Mouse (Mus musculus): ENCODE measurements around the gene Marcksl1. TPM values are rescaled to one million over a fixed set of nuclear protein-coding genes. Genes with fewer than 3 reads are reported as not detected.

Marcksl1 gene
- polyA plus RNA-seq, 1 experiment: 61.7 TPM

DNA sequence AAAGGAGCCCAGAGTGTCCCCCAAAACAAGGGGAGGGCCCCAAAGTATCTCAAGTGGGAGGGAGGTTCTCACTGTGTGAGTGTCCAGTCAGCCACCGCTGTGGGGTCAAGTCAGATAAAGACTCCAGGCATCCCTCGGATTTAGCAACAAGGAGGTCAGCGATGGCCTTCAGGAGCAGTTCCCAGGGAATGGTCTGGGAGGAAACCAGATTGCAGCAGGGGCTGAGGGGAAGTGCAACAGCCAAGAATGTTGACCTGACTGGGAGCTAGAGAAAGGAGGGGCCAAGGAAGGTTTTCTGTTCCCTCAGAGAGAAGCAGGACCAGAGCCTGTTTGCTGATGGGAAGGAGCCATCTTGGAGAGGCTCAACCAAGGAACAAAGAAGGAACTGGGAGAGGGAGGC is 14.4 kb upstream of the Marcksl1 start:
- Histone ChIP-seq H3K36me3 (replicated peaks; ENCODE audit: low read length) (no peaks in the 10 kb centered on the region), H3K9me3 (no peaks in the 10 kb centered on the region), H3K4me1 (peaks cover 92% of the 10 kb centered on the region), H3K4me3 (replicated peaks) (no peak overlapping the region), H3K27me3 (replicated peaks) (peaks cover 23% of the 10 kb centered on the region)
- TF ChIP-seq FLI1 (IDR thresholded peaks at IDR 0.05; ENCODE audit: low read length): no peak
- TF ChIP-seq GATA1 (IDR thresholded peaks at IDR 0.05; ENCODE audit: borderline replicate concordance, low read length): no peak

DNA sequence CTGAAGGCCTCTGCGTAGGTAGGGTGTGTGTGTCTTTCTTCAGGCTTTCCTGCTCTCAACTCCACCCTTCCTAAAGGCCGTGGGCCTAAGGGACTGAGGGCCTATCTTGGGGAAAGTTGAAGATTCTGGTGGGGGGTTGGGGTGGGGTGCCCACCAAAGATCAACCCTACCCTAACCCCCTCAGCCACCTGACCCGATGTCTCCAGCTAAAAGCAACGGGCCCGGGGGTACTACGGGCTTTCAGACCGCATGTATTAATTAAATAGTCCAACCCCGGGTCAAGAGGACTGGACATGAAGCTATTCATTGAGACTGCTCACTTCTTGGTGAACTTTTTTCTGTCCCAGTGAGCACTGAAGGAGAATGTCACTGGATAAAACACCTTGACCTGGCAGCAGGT is 13.4 kb upstream of the Marcksl1 start:
- Histone ChIP-seq H3K9me3 (no peaks in the 10 kb centered on the region), H3K4me3 (replicated peaks) (peak overlapping the region; percentile 94), H3K4me1 (peaks cover 91% of the 10 kb centered on the region), H3K27me3 (replicated peaks) (peaks cover 23% of the 10 kb centered on the region), H3K36me3 (replicated peaks; ENCODE audit: low read length) (no peaks in the 10 kb centered on the region)
- TF ChIP-seq GATA1 (IDR thresholded peaks at IDR 0.05; ENCODE audit: borderline replicate concordance, low read length) (no peak), FLI1 (IDR thresholded peaks at IDR 0.05; ENCODE audit: low read length) (no peak)

DNA sequence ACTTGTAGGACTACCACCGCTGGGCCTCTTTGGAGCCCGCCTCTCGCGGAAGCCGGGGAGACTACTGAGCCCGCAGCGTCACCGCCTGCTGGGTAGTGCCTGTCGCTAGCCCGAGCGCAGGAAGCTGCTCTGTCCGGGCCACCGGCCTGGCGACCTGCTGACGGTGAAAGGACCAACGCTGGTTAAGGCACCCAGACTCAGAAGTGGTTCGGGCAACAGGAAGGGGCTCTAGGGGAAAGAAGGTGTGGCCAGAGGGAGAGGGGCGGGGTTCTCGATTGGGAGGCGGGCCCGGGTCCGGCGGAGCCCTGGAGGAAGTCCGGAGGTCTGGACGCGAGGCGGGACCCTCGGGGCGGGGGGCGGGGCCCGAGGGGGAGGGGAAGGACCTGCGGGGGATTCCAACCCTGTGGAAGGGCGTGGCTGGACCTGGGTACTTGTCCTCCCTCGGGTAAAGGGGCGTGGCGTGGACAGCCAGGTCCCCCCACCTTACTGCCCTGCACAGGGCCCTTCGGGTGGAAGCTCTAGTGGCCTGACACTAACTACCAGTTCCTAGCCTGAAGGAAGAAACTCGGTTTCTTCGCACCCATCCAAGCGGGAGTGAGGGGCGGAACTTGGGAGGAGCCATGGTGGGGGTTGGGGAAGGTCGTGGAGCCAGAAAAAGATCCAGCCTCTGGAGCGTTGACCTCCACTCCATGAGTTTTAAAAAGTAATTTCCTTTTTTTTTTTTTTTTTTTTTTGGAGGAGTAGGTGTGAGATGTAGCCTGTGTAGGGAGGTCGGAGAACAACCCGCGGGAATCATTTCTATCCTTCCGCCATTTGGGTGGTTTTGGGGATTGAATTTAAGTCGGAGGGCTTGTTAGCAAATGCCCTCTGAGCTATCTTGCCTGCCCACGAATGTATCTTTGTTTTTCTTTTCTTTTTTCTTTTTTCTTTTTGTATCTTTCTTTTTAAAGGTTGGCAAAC is 12.5 kb upstream of the Marcksl1 start:
- Histone ChIP-seq H3K36me3 (replicated peaks; ENCODE audit: low read length) (no peaks in the 10 kb centered on the region), H3K4me1 (peaks cover 86% of the 10 kb centered on the region), H3K9me3 (no peaks in the 10 kb centered on the region), H3K4me3 (replicated peaks) (peak overlapping the region; percentile 94), H3K27me3 (replicated peaks) (peaks cover 29% of the 10 kb centered on the region)
- TF ChIP-seq GATA1 (IDR thresholded peaks at IDR 0.05; ENCODE audit: borderline replicate concordance, low read length): no peak
- TF ChIP-seq FLI1 (IDR thresholded peaks at IDR 0.05; ENCODE audit: low read length): no peak

DNA sequence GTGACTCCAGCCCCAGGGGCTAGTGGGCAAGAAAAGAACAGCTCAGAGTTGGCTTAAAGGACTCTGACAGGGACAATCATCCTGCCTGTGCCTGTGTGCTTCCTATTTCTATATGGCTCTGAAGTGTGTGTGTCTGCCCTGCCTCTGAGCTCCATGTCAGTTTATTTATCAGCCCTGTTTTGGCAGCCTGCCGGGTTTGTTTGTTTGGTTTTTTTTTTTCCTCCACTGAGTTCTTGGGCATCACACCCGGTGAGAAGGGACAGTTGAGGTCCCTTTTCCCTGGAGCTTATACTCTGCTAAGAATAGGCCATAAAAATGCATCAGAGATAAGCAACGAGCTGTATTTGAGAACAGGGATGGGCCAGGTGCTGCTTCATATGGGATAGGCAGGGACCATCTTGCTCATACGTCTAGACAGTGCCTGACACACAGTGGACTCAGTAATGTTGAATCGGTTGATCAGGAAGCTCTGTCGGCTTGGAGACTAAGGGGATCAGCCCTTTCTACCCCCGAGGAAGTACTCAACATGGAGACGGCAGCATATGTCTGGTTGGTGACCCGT is 11.0 kb upstream of the Marcksl1 start:
- H3K36me3 ChIP-seq (replicated peaks; ENCODE audit: low read length): no peaks in the 10 kb centered on the region
- peaks cover 35% of the 10 kb centered on the region for H3K27me3 ChIP-seq (replicated peaks)
- peak overlapping the region; percentile 51 for H3K4me3 ChIP-seq (replicated peaks)
- no peak for TF ChIP-seq GATA1 (IDR thresholded peaks at IDR 0.05; ENCODE audit: borderline replicate concordance, low read length)
- TF ChIP-seq FLI1 (IDR thresholded peaks at IDR 0.05; ENCODE audit: low read length): no peak
- H3K9me3 ChIP-seq: no peaks in the 10 kb centered on the region
- peaks cover 71% of the 10 kb centered on the region for H3K4me1 ChIP-seq

DNA sequence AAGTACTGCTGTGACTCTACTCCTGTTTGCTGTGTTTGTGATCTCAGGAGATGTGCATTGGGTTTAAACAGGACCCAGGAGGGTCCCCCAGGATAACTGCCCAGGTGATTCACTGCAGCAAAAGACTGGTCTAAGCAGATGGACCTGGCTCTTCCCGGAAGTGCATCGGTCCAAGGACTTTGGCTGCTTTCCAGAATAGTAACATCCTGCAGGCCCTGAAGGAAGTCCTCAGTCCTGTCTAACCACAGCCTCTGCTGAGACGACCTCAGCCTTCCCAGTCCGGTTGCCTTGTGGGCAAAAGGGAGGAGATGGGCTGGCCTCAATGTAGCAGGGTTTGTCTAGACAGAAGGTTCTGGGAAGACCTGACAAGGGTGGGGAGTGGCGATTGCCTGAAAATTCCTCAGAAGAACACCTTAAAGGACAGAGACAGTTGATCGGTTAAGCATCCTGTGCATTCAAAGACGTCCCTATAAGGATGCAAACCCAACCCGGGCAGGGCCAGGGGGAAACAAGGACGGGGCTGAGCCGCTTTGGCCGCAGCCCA is 10.4 kb upstream of the Marcksl1 start:
- Histone ChIP-seq H3K4me1 (peaks cover 69% of the 10 kb centered on the region), H3K4me3 (replicated peaks) (peak overlapping the region; percentile 51), H3K36me3 (replicated peaks; ENCODE audit: low read length) (no peaks in the 10 kb centered on the region), H3K9me3 (no peaks in the 10 kb centered on the region), H3K27me3 (replicated peaks) (peaks cover 35% of the 10 kb centered on the region)
- TF ChIP-seq GATA1 (IDR thresholded peaks at IDR 0.05; ENCODE audit: borderline replicate concordance, low read length) (no peak), FLI1 (IDR thresholded peaks at IDR 0.05; ENCODE audit: low read length) (no peak)

DNA sequence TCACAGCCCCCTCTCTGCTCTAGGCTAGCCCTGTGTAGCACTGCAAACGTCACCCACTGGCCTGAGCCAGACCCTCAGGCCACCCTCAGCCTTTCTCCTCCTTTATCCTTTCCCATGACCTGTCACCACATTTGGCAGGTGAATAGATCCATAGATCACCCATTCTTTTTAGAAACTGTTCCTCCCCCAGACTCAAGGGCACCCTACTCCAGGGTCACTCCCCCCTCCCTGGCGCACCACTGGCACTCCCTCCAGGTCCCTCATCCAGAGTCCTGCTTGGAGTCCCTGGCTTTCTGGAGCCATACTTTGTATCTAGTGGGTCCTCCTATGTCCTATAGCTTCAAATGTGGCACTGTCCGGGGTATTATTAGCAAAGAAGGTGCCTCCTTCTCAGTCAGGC is 7.9 kb upstream of the Marcksl1 start:
- TF ChIP-seq FLI1 (IDR thresholded peaks at IDR 0.05; ENCODE audit: low read length) (no peak), GATA1 (IDR thresholded peaks at IDR 0.05; ENCODE audit: borderline replicate concordance, low read length) (no peak)
- H3K4me1 ChIP-seq: peaks cover 55% of the 10 kb centered on the region
- no peaks in the 10 kb centered on the region for H3K36me3 ChIP-seq (replicated peaks; ENCODE audit: low read length)
- no peaks in the 10 kb centered on the region for H3K9me3 ChIP-seq
- H3K27me3 ChIP-seq (replicated peaks): peaks cover 40% of the 10 kb centered on the region
- H3K4me3 ChIP-seq (replicated peaks): no peak overlapping the region

DNA sequence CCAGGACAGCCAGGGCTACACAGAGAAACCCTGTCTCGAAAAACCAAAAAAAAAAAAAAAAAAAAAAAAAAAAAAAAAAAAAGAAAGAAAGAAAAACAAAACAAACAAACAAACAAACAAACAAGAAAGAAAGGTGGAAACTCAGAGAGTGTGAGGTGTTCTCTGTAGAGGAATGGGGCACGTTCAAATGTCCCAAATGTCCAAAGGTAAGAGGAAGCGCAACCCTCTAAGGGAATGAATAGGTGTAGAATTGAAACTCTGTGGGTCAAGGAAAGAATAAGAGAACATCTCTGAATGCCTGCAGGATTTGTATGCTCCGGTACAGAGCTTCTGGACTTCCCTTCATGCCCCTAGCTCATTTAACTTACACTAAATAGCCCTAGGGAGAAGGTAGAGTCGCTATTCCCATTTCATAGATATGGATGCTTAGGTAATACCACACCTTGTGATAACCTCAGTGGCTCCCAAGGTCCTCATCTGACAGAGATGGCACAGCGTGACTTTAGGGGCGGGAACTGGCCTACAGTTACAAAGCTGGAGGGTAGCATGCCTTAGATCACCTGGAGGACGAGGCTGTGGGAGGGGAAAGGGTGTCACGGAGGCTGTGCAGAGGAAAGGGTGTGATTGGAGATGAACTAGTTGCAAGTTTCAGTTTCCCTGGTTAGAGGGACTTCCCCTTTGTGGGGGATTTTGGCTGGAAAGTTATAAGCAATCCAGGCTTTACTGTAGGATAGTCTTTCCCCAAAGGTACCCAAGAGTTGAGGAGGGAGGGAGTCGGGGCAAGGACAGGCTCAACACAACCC is 5.7 kb upstream of the Marcksl1 start:
- Histone ChIP-seq H3K4me1 (peaks cover 35% of the 10 kb centered on the region), H3K36me3 (replicated peaks; ENCODE audit: low read length) (no peaks in the 10 kb centered on the region), H3K27me3 (replicated peaks) (peaks cover 58% of the 10 kb centered on the region), H3K4me3 (replicated peaks) (peak overlapping the region; percentile 74), H3K9me3 (no peaks in the 10 kb centered on the region)
- TF ChIP-seq FLI1 (IDR thresholded peaks at IDR 0.05; ENCODE audit: low read length): no peak

DNA sequence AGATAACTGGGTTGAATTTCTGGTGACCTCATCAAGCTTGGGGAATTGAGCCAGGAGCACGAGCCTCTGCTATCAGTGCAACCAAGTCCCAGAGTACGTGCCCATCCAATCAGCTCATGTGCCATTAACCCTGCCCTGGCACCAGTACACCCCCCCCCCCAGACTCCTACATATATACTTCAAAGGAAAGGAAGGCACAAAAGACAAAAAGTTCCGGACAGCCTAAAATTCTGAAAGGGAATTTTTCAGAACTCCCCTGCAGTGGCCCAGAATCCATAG is 5.2 kb upstream of the Marcksl1 start:
- peaks cover 62% of the 10 kb centered on the region for H3K27me3 ChIP-seq (replicated peaks)
- no peaks in the 10 kb centered on the region for H3K36me3 ChIP-seq (replicated peaks; ENCODE audit: low read length)
- H3K9me3 ChIP-seq: no peaks in the 10 kb centered on the region
- TF ChIP-seq FLI1 (IDR thresholded peaks at IDR 0.05; ENCODE audit: low read length) (no peak), GATA1 (IDR thresholded peaks at IDR 0.05; ENCODE audit: borderline replicate concordance, low read length) (no peak)
- no peak overlapping the region for H3K4me3 ChIP-seq (replicated peaks)
- peaks cover 32% of the 10 kb centered on the region for H3K4me1 ChIP-seq

DNA sequence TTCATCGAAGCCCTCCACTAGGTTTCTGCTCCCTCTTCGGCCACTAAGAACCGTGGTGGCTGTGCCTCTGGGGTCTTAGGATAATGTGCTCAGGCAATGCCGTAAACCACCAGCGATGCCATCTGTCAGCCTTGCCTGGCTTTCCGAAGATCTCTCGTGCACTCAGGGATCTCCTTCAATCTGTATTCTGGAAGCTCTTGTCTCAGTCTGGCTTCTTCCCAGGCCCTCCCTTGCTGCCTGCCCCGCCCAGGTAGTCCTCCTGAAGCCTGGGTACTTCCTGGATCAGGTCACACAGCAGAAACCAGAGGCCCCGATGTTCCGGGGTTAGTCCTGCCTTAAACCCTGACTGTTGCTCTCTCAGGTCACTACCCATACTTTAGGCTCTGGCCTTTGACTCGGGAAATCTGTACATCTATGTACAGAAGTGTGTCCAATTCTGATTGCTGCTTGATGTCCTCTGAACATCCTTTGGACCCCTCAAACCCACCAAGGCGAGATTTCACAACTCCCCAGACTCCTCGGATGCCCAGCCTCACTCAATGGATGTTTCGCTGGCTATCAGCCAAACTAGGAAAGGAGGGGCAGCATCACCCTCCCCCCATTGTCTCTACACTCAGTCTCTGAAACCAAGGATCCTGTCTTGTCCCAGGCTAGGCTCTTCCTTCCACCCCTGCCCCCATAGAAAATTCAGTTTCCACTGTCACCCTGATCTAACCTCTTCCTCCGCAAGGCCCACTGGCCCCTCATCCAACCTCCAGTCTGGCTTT is 4.4 kb upstream of the Marcksl1 start:
- H3K9me3 ChIP-seq: no peaks in the 10 kb centered on the region
- TF ChIP-seq FLI1 (IDR thresholded peaks at IDR 0.05; ENCODE audit: low read length) (no peak), GATA1 (IDR thresholded peaks at IDR 0.05; ENCODE audit: borderline replicate concordance, low read length) (no peak)
- H3K27me3 ChIP-seq (replicated peaks): peaks cover 70% of the 10 kb centered on the region
- H3K36me3 ChIP-seq (replicated peaks; ENCODE audit: low read length): no peaks in the 10 kb centered on the region
- H3K4me1 ChIP-seq: peaks cover 32% of the 10 kb centered on the region
- no peak overlapping the region for H3K4me3 ChIP-seq (replicated peaks)

Data from megakaryocyte, embryonic 14.5 days (primary cell).